Mouse (Mus musculus): Measurements from ENCODE around the gene Tmem131.

- no peak; the same call in 1 of the 2 replicates for TF ChIP-seq CTCF (IDR thresholded peaks at IDR 0.05; ENCODE audit: low read depth, low read length)
- no peak for TF ChIP-seq GATA2 (IDR thresholded peaks at IDR 0.05; ENCODE audit: borderline replicate concordance, low read depth, low read length)
These were observed 13.5 kb downstream of the Tmem131 start for GRCm38 (mm10) chr1:36929996-36930395.

Measured in G1E (cell line).